Mouse (Mus musculus) adrenal gland, adult 18-20 months (tissue): ENCODE data around the gene Zranb3. TPM values are rescaled to one million over a fixed set of nuclear protein-coding genes. Genes with fewer than 3 reads are reported as not detected.
"Not testable (repeated sequence)": the region's sequence is repeated elsewhere in the genome, so short reads cannot be mapped to it uniquely, and the experiment has no call there.

Experiments used
- DNase-seq, 2 experiments: peaks; one replicate each; pipeline ENCODE4 v3.0.0; 2021 to 2022; ENCODE audit warnings: low spot score in 2 of 2
- long read RNA-seq, 2 experiments: library from polyadenylated mRNA; stranded (forward); transcript quantifications; one replicate each; pipeline ENCODE4 v2.0.0; 2021
- total RNA-seq, 2 experiments: library from RNA; stranded (reverse); gene quantifications; 1 replicate in 1 of 2; 2 replicates in 1 of 2; pipeline ENCODE4 v1.2.3; 2021

Gene Zranb3
- 1 to 10 TPM; 3.7 to 4.6 TPM for total RNA-seq
- long read RNA-seq, experiment 1, partial matches to known transcripts = 1 of 1 reads
- long read RNA-seq, experiment 1, other reads (novel, unspliced or antisense) = 0 of 1 reads
- long read RNA-seq, experiment 2, partial matches to known transcripts = 0 of 1 reads
- long read RNA-seq, experiment 2, other reads (novel, unspliced or antisense) = 1 of 1 reads

GRCm38 (mm10) chr1:128102641-128103461 lies at the start of gene Zranb3, which contains the start of gene R3hdm1:
TSS of gene Zranb3 (minus strand) at chr1:128103047.
TSS of gene R3hdm1 (plus strand) at chr1:128103301.
- DNase-seq = peak; percentile 88 to 91

DNA sequence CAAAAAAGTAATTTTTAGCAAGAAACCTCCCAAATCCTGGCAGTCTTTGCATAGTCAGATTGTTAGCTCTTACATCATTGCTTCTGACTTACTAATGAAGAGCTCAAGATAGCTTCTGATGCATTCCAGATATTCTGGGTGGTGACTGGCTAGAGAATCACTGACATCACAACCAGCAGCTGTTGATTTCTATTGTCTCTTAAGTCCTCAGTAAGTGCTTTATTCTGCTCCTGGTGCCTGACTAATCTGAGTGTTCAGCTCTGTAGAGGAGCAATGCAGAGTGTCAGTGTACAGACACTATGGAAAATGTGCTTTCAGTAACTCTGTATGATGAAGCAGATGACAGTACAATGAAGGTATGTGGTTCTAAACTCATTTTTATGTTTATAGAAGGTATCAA lies 38.9 kb upstream of the Zranb3 start:
- no peak for DNase-seq

- DNase-seq = no peak
These were observed 38.2 kb upstream of the Zranb3 start for GRCm38 (mm10) chr1:128141039-128141438.

DNA sequence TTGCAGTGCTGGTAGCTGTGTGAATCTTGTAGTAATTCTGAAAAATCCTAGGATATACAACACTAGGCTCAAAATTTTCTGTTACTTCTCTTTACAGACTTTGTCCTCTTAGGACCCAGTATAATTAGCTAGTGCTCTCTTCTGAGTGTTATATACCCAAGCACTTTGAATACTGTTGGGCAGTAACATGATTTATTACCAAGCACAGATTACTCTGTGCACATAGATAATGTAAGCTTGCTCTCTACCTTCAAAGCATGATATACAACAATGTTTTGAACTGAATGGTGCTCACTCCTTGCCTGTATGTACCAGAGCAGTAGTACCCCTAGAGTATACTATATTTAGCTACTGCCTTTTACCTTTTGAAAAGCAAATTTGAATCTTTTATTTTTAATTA lies 33.4 kb upstream of the Zranb3 start:
- DNase-seq = not testable (repeated sequence)

- DNase-seq = no peak
These were observed 18.2 kb upstream of the Zranb3 start for GRCm38 (mm10) chr1:128120913-128121627.

- no peak for DNase-seq
These were observed 757 bp upstream of the Zranb3 start for GRCm38 (mm10) chr1:128103520-128104088.

GRCm38 (mm10) chr1:128102251-128102640 lies 601 bp downstream of the Zranb3 start:
- no peak for DNase-seq

- no peak for DNase-seq
These were observed 4.5 kb downstream of the Zranb3 start for GRCm38 (mm10) chr1:128098309-128098708.

- no peak for DNase-seq
These were observed 8.2 kb downstream of the Zranb3 start for GRCm38 (mm10) chr1:128094686-128095085.

- DNase-seq = no peak
These were observed 20.0 kb downstream of the Zranb3 start for GRCm38 (mm10) chr1:128082800-128083199.

GRCm38 (mm10) chr1:128081873-128082272 lies 21.0 kb downstream of the Zranb3 start:
- DNase-seq = no peak

GRCm38 (mm10) chr1:128080936-128081696 lies 21.7 kb downstream of the Zranb3 start:
- no peak for DNase-seq

DNA sequence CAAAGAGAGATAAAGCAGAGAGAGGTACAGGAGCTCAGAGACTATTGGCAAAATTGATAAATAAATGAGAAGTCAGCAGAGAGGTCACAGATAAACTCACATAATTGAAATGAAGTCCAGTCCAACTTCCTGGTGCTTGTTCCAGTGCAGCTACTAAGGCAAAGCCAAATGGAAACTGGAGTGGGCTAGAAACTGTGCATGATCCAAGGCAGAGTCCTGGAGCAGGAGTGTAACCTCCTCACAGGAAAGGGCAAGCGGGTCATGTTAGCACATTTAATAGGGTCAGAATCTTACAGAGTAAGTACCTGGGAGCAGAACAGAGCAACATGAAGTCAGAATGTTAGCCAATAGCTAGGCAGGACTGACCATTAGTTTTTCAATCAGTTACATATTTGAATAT lies 24.2 kb downstream of the Zranb3 start:
- DNase-seq = no peak

DNA sequence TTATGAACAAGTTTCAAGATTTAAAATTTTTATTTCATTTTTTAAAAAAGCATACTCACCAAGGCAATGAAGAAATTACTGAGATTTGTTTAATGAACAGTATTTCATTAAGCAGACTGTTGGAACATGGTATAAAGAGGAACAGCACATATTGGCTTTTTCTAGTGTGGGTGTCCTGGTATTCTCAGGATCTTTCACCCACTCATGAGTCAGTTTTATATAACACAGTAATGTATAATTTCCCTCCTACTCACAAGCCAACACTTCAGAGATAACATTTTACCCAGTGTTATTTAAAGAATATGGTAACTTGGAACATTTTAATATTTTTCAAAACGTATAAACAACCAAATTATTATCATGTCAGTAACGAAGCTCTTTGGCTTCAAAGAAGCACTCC lies 25.1 kb downstream of the Zranb3 start:
- DNase-seq = no peak

- DNase-seq = no peak
These were observed 25.9 kb downstream of the Zranb3 start for GRCm38 (mm10) chr1:128076791-128077479.

- DNase-seq = no peak
These were observed 29.8 kb downstream of the Zranb3 start for GRCm38 (mm10) chr1:128073051-128073450.

DNA sequence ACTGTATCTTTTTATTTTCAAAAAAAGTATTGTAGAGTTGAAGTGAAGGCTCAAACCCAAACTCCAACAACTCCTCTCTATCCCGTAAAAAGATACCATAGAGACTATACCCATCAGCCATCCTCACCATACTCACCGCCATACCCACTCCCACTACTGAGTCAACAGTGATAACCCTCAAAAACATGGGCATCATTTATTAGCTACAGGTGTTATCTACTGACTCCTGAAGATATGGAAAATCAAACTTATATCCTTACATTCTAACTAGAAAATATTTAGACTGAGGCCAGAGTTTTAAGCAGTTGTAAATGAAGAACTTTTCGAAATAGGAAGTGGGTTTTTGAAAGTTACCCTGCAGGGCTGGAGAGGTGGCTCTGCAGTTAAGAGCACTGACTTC lies 32.8 kb downstream of the Zranb3 start:
- no peak for DNase-seq

- no peak for DNase-seq
These were observed 33.9 kb downstream of the Zranb3 start for GRCm38 (mm10) chr1:128068945-128069397.

DNA sequence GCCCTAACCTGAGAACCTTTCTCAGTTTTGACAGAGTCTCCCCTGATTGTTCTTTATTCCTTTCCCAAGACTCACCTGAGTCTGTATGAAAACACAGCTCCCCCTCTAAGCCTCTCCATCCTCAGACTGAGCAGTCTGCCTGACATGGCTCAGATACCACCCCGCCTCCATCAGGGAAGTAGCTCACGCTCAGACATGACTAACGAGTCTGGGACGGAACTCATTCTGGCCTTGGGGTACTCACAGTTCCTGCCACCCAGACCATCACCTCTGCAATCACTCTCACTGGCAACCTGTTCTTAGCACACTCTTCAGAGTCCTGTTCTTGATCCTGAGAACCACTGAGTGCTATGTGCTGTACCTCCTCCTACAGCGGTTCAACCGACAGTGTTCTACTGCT lies 38.1 kb downstream of the Zranb3 start:
- DNase-seq = no peak

DNA sequence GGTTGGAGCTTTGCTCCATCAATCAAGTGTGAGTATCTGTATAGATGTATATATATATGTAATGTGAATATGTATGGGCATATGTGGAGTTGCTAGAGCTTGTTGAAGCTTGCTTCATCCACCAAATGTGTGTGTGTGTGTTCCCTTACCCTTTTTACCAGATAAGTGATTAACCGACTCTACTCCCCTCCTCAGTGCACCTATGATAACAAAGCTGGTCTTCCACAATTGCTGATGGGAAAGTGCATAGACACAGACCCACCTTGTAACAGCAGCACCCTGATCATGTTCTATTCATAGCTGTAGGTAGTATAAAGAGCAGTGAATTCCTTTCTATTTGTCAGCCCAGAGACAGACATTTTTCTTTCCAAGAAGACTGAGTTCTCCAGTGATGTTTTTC lies 40.7 kb downstream of the Zranb3 start:
- DNase-seq = no peak
